Mouse (Mus musculus) forebrain, embryonic 15.5 days (tissue): ENCODE data around the gene Mettl6. TPM values are rescaled to one million over a fixed set of nuclear protein-coding genes. Genes with fewer than 3 reads are reported as not detected.

Experiments
- ATAC-seq: fragments of 200-750 bp; cut with Nextera tagmentation; replicated peaks from 2 replicates; pipeline ENCODE4 v1.8.0; 2017; ENCODE audit warnings: mild to moderate bottlenecking, moderate TSS enrichment, moderate library complexity
- H3K27ac ChIP-seq: fragments of 300-500 bp; sonication (generic); replicated peaks from 2 replicates; pipeline ENCODE4 v1.5.1; 2015; ENCODE audit warnings: mild to moderate bottlenecking, inconsistent platforms
- H3K27me3 ChIP-seq: fragments of 300-500 bp; sonication (generic); 2 replicates; pipeline ENCODE4 v1.6.1; 2015; ENCODE audit warnings: inconsistent platforms
- H3K36me3 ChIP-seq: fragments of 300-500 bp; sonication (generic); 2 replicates; pipeline ENCODE4 v1.6.1; 2015; ENCODE audit warnings: mild to moderate bottlenecking, inconsistent platforms
- H3K4me1 ChIP-seq: fragments of 300-500 bp; sonication (generic); 2 replicates; pipeline ENCODE4 v1.6.1; 2015; ENCODE audit warnings: inconsistent platforms
- H3K4me2 ChIP-seq: fragments of 300-500 bp; sonication (generic); replicated peaks from 2 replicates; pipeline ENCODE4 v1.6.1; 2015; ENCODE audit warnings: mild to moderate bottlenecking, inconsistent platforms
- H3K4me3 ChIP-seq: fragments of 300-500 bp; sonication (generic); 2 replicates; pipeline ENCODE4 v1.5.1; 2015; ENCODE audit warnings: mild to moderate bottlenecking, inconsistent platforms
- H3K9ac ChIP-seq: fragments of 300-500 bp; sonication (generic); replicated peaks from 2 replicates; pipeline ENCODE4 v1.6.1; 2015; ENCODE audit warnings: mild to moderate bottlenecking, inconsistent platforms
- H3K9me3 ChIP-seq: fragments of 300-500 bp; sonication (generic); 2 replicates; pipeline ENCODE4 v1.6.1; 2016; ENCODE audit warnings: inconsistent platforms
- WGBS: fragments of 180-500 bp; shearing (Covaris S2); methylation state at CpG from one replicate; pipeline ENCODE4 v1.1.7; 2015; ENCODE audit warnings: mixed read lengths; 5-methylcytosine and 5-hydroxymethylcytosine counted together
- polyA plus RNA-seq: library from polyadenylated mRNA; unstranded; fragments of >200 nt; fragmentation: Nextera tagmentation; extraction: Ambion mirVana; gene quantifications from 2 replicates; pipeline ENCODE4 v1.2.1, GENCODE M21; 2015

Gene Mettl6
- polyA plus RNA-seq: 55.4 and 62.4 TPM in 2 replicates

GRCm38 (mm10) chr14:31494975-31495455, at the start of gene Mettl6:
Mettl6 (minus strand) TSS chr14:31495040.
- WGBS: under 1% methylated on average over 49 of the region's 49 CpGs
- Histone ChIP-seq H3K36me3 (peaks cover 33% of the 10 kb centered on the region), H3K9me3 (no peaks in the 10 kb centered on the region), H3K4me3 (peak within 1 kb of the TSS; percentile 75), H3K9ac (peak within 1 kb of the TSS; percentile 85), H3K27me3 (no peaks in the 10 kb centered on the region), H3K27ac (peak within 1 kb of the TSS; percentile 88), H3K4me2 (peak within 1 kb of the TSS; percentile 73), H3K4me1 (peaks cover 38% of the 10 kb centered on the region)
- peak; percentile 98 for ATAC-seq

- Histone ChIP-seq H3K9me3 (no peaks in the 10 kb centered on the region), H3K4me2 (no peak overlapping the region), H3K27ac (no peak overlapping the region), H3K4me3 (no peak overlapping the region), H3K4me1 (no peaks in the 10 kb centered on the region), H3K27me3 (no peaks in the 10 kb centered on the region), H3K36me3 (no peaks in the 10 kb centered on the region), H3K9ac (no peak overlapping the region)
- ATAC-seq: no peak
- WGBS: 83% methylated on average over 11 of the region's 11 CpGs
Measured at GRCm38 (mm10) chr14:31543885-31544442, 49.1 kb upstream of the Mettl6 start.

GRCm38 (mm10) chr14:31537298-31537697, 42.5 kb upstream of the Mettl6 start:
- no peaks in the 10 kb centered on the region for H3K36me3 ChIP-seq
- H3K27ac ChIP-seq: no peak overlapping the region
- no peaks in the 10 kb centered on the region for H3K27me3 ChIP-seq
- H3K9ac ChIP-seq: no peak overlapping the region
- 70% methylated on average over 6 of the region's 6 CpGs for WGBS
- H3K4me2 ChIP-seq: no peak overlapping the region
- no peak overlapping the region for H3K4me3 ChIP-seq
- no peaks in the 10 kb centered on the region for H3K9me3 ChIP-seq
- no peak for ATAC-seq
- H3K4me1 ChIP-seq: no peaks in the 10 kb centered on the region

GRCm38 (mm10) chr14:31532656-31533055, 37.8 kb upstream of the Mettl6 start:
- Histone ChIP-seq H3K9ac (no peak overlapping the region), H3K4me1 (no peaks in the 10 kb centered on the region), H3K4me2 (no peak overlapping the region), H3K36me3 (no peaks in the 10 kb centered on the region), H3K4me3 (no peak overlapping the region), H3K27me3 (no peaks in the 10 kb centered on the region), H3K9me3 (no peaks in the 10 kb centered on the region), H3K27ac (no peak overlapping the region)
- 71% methylated on average over 3 of the region's 3 CpGs for WGBS
- ATAC-seq: no peak

- Histone ChIP-seq H3K9me3 (no peaks in the 10 kb centered on the region), H3K4me1 (no peaks in the 10 kb centered on the region), H3K27me3 (no peaks in the 10 kb centered on the region), H3K36me3 (no peaks in the 10 kb centered on the region), H3K4me2 (no peak overlapping the region), H3K27ac (no peak overlapping the region), H3K9ac (no peak overlapping the region), H3K4me3 (no peak overlapping the region)
- ATAC-seq: no peak
- WGBS: 65% methylated on average over 12 of the region's 12 CpGs
Measured at GRCm38 (mm10) chr14:31531506-31532148, 36.8 kb upstream of the Mettl6 start.

GRCm38 (mm10) chr14:31530847-31531246, 36.0 kb upstream of the Mettl6 start:
- Histone ChIP-seq H3K36me3 (no peaks in the 10 kb centered on the region), H3K4me1 (no peaks in the 10 kb centered on the region), H3K27me3 (no peaks in the 10 kb centered on the region), H3K4me3 (no peak overlapping the region), H3K9ac (no peak overlapping the region), H3K4me2 (no peak overlapping the region), H3K27ac (no peak overlapping the region), H3K9me3 (no peaks in the 10 kb centered on the region)
- ATAC-seq: no peak
- 95% methylated on average over 4 of the region's 4 CpGs for WGBS

- H3K4me3 ChIP-seq: no peak overlapping the region
- no peaks in the 10 kb centered on the region for H3K9me3 ChIP-seq
- no peak for ATAC-seq
- H3K27me3 ChIP-seq: no peaks in the 10 kb centered on the region
- no peaks in the 10 kb centered on the region for H3K36me3 ChIP-seq
- no peaks in the 10 kb centered on the region for H3K4me1 ChIP-seq
- 77% methylated on average over 7 of the region's 7 CpGs for WGBS
- no peak overlapping the region for H3K4me2 ChIP-seq
- H3K27ac ChIP-seq: no peak overlapping the region
- H3K9ac ChIP-seq: no peak overlapping the region
Measured at GRCm38 (mm10) chr14:31525040-31525810, 30.4 kb upstream of the Mettl6 start.

GRCm38 (mm10) chr14:31521318-31521717, 26.5 kb upstream of the Mettl6 start:
- Histone ChIP-seq H3K9ac (no peak overlapping the region), H3K36me3 (no peaks in the 10 kb centered on the region), H3K4me2 (no peak overlapping the region), H3K4me3 (no peak overlapping the region), H3K4me1 (no peaks in the 10 kb centered on the region), H3K9me3 (no peaks in the 10 kb centered on the region), H3K27me3 (no peaks in the 10 kb centered on the region), H3K27ac (no peak overlapping the region)
- ATAC-seq: no peak
- WGBS: 81% methylated on average over 2 of the region's 2 CpGs

- WGBS: 55% methylated on average over 3 of the region's 3 CpGs
- no peak overlapping the region for H3K9ac ChIP-seq
Measured at GRCm38 (mm10) chr14:31519165-31519564, 24.3 kb upstream of the Mettl6 start.

GRCm38 (mm10) chr14:31515895-31516294, 21.1 kb upstream of the Mettl6 start:
- H3K9ac ChIP-seq: no peak overlapping the region
- ATAC-seq: no peak
- no peaks in the 10 kb centered on the region for H3K9me3 ChIP-seq
- H3K36me3 ChIP-seq: no peaks in the 10 kb centered on the region
- H3K27ac ChIP-seq: no peak overlapping the region
- no peak overlapping the region for H3K4me3 ChIP-seq
- H3K4me2 ChIP-seq: no peak overlapping the region
- no peaks in the 10 kb centered on the region for H3K4me1 ChIP-seq
- WGBS: 94% methylated on average over 2 of the region's 2 CpGs
- no peaks in the 10 kb centered on the region for H3K27me3 ChIP-seq

More at GRCm38 (mm10) chr14:31519165-31519564, 24.3 kb upstream of the Mettl6 start:
- no peaks in the 10 kb centered on the region for H3K36me3 ChIP-seq
- no peak overlapping the region for H3K4me3 ChIP-seq
- no peaks in the 10 kb centered on the region for H3K4me1 ChIP-seq
- H3K27me3 ChIP-seq: no peaks in the 10 kb centered on the region
- no peak for ATAC-seq
- H3K4me2 ChIP-seq: no peak overlapping the region
- H3K27ac ChIP-seq: no peak overlapping the region
- no peaks in the 10 kb centered on the region for H3K9me3 ChIP-seq

GRCm38 (mm10) chr14:31510322-31510721, 15.5 kb upstream of the Mettl6 start:
- no peak overlapping the region for H3K4me2 ChIP-seq
- no peak overlapping the region for H3K27ac ChIP-seq
- peaks cover 45% of the 10 kb centered on the region for H3K36me3 ChIP-seq
- no peak overlapping the region for H3K4me3 ChIP-seq
- H3K9me3 ChIP-seq: no peaks in the 10 kb centered on the region
- no peak overlapping the region for H3K9ac ChIP-seq
- no peaks in the 10 kb centered on the region for H3K4me1 ChIP-seq
- ATAC-seq: no peak
- 94% methylated on average over 3 of the region's 3 CpGs for WGBS
- H3K27me3 ChIP-seq: no peaks in the 10 kb centered on the region

GRCm38 (mm10) chr14:31509911-31510310, 15.1 kb upstream of the Mettl6 start:
- H3K36me3 ChIP-seq: peaks cover 49% of the 10 kb centered on the region
- H3K4me2 ChIP-seq: no peak overlapping the region
- no peak overlapping the region for H3K4me3 ChIP-seq
- H3K9ac ChIP-seq: no peak overlapping the region
- no peaks in the 10 kb centered on the region for H3K27me3 ChIP-seq
- H3K27ac ChIP-seq: no peak overlapping the region
- H3K9me3 ChIP-seq: no peaks in the 10 kb centered on the region
- ATAC-seq: no peak
- 93% methylated on average over 2 of the region's 2 CpGs for WGBS
- H3K4me1 ChIP-seq: no peaks in the 10 kb centered on the region
